Mouse (Mus musculus) frontal cortex, adult (tissue): ENCODE results near the gene Styx.
"Not testable (repeated sequence)": the region's sequence is repeated elsewhere in the genome, so short reads cannot be mapped to it uniquely, and the experiment has no call there.

Source experiments
- ATAC-seq: cut with Nextera tagmentation; 2 replicates; pipeline ENCODE4 v1.9.2; 2017; ENCODE audit warnings: mild to moderate bottlenecking, moderate library complexity, mixed read lengths; ENCODE audit not compliant: low TSS enrichment

The Styx gene

GRCm38 (mm10) chr14:45364211-45365195 is 13.6 kb downstream of the Styx start:
- ATAC-seq = 0 out of 2 replicates have a peak, but pooled peaks have one; percentile 50

- ATAC-seq = no peak
Measured at GRCm38 (mm10) chr14:45365196-45365587, 14.3 kb downstream of the Styx start.

GRCm38 (mm10) chr14:45378771-45379170 is 27.9 kb downstream of the Styx start:
- no peak for ATAC-seq

- ATAC-seq = peak; percentile 70
Measured at GRCm38 (mm10) chr14:45380756-45381155, 29.9 kb downstream of the Styx start.

- ATAC-seq = no peak
Measured at GRCm38 (mm10) chr14:45382912-45383311, 32.0 kb downstream of the Styx start.

GRCm38 (mm10) chr14:45385596-45385995 is 34.7 kb downstream of the Styx start:
- ATAC-seq = no peak

GRCm38 (mm10) chr14:45387480-45387879 is 36.6 kb downstream of the Styx start:
- no peak for ATAC-seq

- ATAC-seq = peak; percentile 94
Measured at GRCm38 (mm10) chr14:45388345-45389181, 37.7 kb downstream of the Styx start.

GRCm38 (mm10) chr14:45389194-45389593 is 38.3 kb downstream of the Styx start:
- ATAC-seq = peak; percentile 51

- peak; percentile 52; the same call in 1 of the 2 replicates for ATAC-seq
Measured at GRCm38 (mm10) chr14:45399836-45400235, 48.9 kb downstream of the Styx start.

- no peak for ATAC-seq
Measured at GRCm38 (mm10) chr14:45403651-45404050, 52.8 kb downstream of the Styx start.

GRCm38 (mm10) chr14:45404813-45405212 is 53.9 kb downstream of the Styx start, which contains the start of gene Gnpnat1:
Gene Gnpnat1 (minus strand): TSS chr14:45404913.
- ATAC-seq = not testable (repeated sequence)

- no peak for ATAC-seq
Measured at GRCm38 (mm10) chr14:45416265-45416664, 65.4 kb downstream of the Styx start.

- ATAC-seq = no peak
Measured at GRCm38 (mm10) chr14:45418553-45418952, 67.7 kb downstream of the Styx start.

GRCm38 (mm10) chr14:45419323-45419722 is 68.4 kb downstream of the Styx start:
- no peak for ATAC-seq

GRCm38 (mm10) chr14:45422371-45422770 is 71.5 kb downstream of the Styx start:
- no peak for ATAC-seq

GRCm38 (mm10) chr14:45423220-45423619 is 72.3 kb downstream of the Styx start:
- 0 out of 2 replicates have a peak, but pooled peaks have one; percentile 67 for ATAC-seq

- no peak for ATAC-seq
Measured at GRCm38 (mm10) chr14:45430066-45430842, 79.4 kb downstream of the Styx start.

GRCm38 (mm10) chr14:45432003-45432402 is 81.1 kb downstream of the Styx start:
- ATAC-seq = no peak

- no peak for ATAC-seq
Measured at GRCm38 (mm10) chr14:45434220-45434619, 83.3 kb downstream of the Styx start.

- ATAC-seq = no peak
Measured at GRCm38 (mm10) chr14:45438250-45438930, 87.5 kb downstream of the Styx start.
